Mouse (Mus musculus): ENCODE data around the gene Ccdc172.

GRCm38 (mm10) chr19:58500049-58500448, 11.7 kb upstream of the Ccdc172 start:
- TF ChIP-seq USF1 (IDR thresholded peaks at IDR 0.05; ENCODE audit: low read depth) (no peak), CTCF (IDR thresholded peaks at IDR 0.05; ENCODE audit: control insufficient read depth, insufficient read depth, insufficient read length) (no peak), MYOD1 (IDR thresholded peaks at IDR 0.05; ENCODE audit: control insufficient read depth, insufficient read length, low read depth) (no peak), MYOG (IDR thresholded peaks at IDR 0.05; ENCODE audit: control insufficient read depth, extremely low read depth, insufficient read length) (no peak), MAX (IDR thresholded peaks at IDR 0.05) (no peak), CEBPB (IDR thresholded peaks at IDR 0.05; ENCODE audit: low read depth) (no peak), FOSL1 (IDR thresholded peaks at IDR 0.05; ENCODE audit: insufficient read depth, low read length, poor library complexity, severe bottlenecking) (no peak)

All from C2C12 (cell line).